Mouse (Mus musculus) ES-Bruce4 (cell line): ENCODE data around the gene Six4. TPM values are rescaled to one million over a fixed set of nuclear protein-coding genes. Genes with fewer than 3 reads are reported as not detected.
"Not testable (repeated sequence)": the region's sequence is repeated elsewhere in the genome, so short reads cannot be mapped to it uniquely, and the experiment has no call there.

Experiments used
- H3K27ac ChIP-seq: 2 replicates; pipeline ENCODE4 v1.5.1; 2012; ENCODE audit warnings: low read length, inconsistent platforms; ENCODE audit not compliant: insufficient read depth
- H3K27me3 ChIP-seq: 2 replicates; pipeline ENCODE4 v1.6.1; 2012; ENCODE audit warnings: mild to moderate bottlenecking, low read length, inconsistent platforms; ENCODE audit not compliant: control insufficient read depth, poor library complexity, insufficient read depth, severe bottlenecking
- H3K36me3 ChIP-seq: 2 replicates; pipeline ENCODE4 v1.6.1; 2012; ENCODE audit warnings: inconsistent platforms, mild to moderate bottlenecking, low read length, moderate library complexity; ENCODE audit not compliant: control insufficient read depth, poor library complexity, insufficient read depth, severe bottlenecking
- H3K4me1 ChIP-seq: one replicate; pipeline ENCODE4 v1.8.1; 2011; ENCODE audit warnings: low read length; ENCODE audit not compliant: control insufficient read depth, insufficient read depth
- H3K4me3 ChIP-seq: 2 replicates; pipeline ENCODE4 v1.5.1; 2011; ENCODE audit warnings: low read depth, mild to moderate bottlenecking, low read length
- H3K9ac ChIP-seq: 2 replicates; pipeline ENCODE4 v1.6.1; 2012; ENCODE audit warnings: low read depth, mild to moderate bottlenecking, inconsistent platforms; ENCODE audit not compliant: poor library complexity, severe bottlenecking
- H3K9me3 ChIP-seq: replicated peaks from 2 replicates; pipeline ENCODE4 v1.6.1; 2012; ENCODE audit warnings: mild to moderate bottlenecking, low read length, inconsistent platforms; ENCODE audit not compliant: control insufficient read depth, poor library complexity, insufficient read depth, severe bottlenecking
- CTCF ChIP-seq: IDR thresholded peaks from one replicate; pipeline ENCODE4 v1.8.1; 2011; ENCODE audit warnings: low read depth, low read length
- EP300 ChIP-seq: IDR thresholded peaks from 2 replicates; pipeline ENCODE4 v1.6.1; 2011; ENCODE audit warnings: low read depth, low read length; ENCODE audit not compliant: insufficient read depth
- POLR2A ChIP-seq: IDR thresholded peaks from one replicate; pipeline ENCODE4 v1.8.1; 2011; ENCODE audit warnings: low read length; ENCODE audit not compliant: insufficient read depth
- polyA plus RNA-seq: library from polyadenylated mRNA; stranded (reverse); fragments of >200 nt; gene quantifications from 2 replicates; pipeline ENCODE4 v1.2.4, GENCODE M21; 2011; ENCODE audit warnings: low read depth; ENCODE audit not compliant: missing spikeins, insufficient read depth, insufficient read length

Six4 gene
- polyA plus RNA-seq, 1 experiment: 47.0 TPM

DNA sequence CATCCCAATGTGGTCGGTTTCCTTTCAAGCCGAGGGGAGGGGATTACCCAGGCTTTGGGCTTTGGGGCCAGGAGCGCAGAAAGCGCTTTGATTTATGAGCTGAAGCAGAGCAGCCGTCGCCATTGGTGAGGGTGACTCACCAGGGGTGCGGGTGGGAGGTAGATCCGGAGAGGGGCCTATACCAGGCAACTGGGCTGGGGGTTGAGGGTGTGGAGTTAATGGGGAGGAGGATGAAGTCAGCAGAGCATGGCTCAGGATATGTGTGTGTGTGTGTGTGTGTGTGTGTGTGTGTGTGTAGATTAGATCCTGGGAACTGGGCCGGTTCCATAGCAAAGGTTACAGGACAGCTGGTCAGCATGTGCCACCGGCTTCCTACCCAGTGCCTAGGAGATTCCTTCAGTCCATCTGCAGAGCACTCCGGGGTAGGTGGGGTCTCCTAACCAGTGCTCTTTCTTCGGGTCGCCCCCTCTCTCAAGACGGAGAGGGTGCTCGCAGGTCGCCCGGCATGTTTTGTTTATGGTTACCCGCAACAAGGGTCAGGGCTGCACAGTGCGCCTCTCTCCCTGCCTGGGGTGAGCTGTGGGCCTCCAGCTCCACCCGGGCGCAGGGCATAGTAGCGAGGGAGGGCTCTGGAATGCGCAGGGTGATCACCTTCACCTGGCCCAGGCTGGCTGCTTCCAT is 2.7 kb downstream of the Six4 start:
- Histone ChIP-seq H3K9me3 (no peaks in the 10 kb centered on the region), H3K36me3 (peaks cover 34% of the 10 kb centered on the region), H3K4me3 (peak overlapping the region; percentile 79), H3K4me1 (peaks cover 6% of the 10 kb centered on the region), H3K27me3 (no peaks in the 10 kb centered on the region), H3K9ac (peak overlapping the region; percentile 84), H3K27ac (no peak overlapping the region)
- no peak for TF ChIP-seq CTCF
- no peak for TF ChIP-seq POLR2A
- TF ChIP-seq EP300: no peak

DNA sequence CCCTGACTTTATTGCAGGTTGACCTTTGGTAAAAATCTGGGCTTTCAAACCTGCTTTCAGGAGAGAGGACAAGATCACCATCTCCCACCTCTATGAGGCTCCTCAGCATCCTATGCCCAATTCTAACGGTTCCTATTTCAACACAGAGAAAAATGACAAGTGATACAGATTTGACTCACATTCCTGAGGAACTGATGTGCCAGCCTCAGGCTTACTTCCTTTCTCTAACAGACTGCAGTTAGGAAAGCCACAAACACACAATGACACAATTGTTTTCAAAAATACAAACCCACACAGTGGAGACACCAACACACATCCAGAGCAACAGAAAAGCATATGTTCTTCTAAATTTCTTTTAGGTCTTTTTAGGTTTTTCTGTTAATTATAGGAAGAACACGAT is 5.4 kb downstream of the Six4 start:
- no peak for TF ChIP-seq CTCF
- no peak overlapping the region for H3K9ac ChIP-seq
- no peak overlapping the region for H3K27ac ChIP-seq
- H3K4me3 ChIP-seq: no peak overlapping the region
- H3K36me3 ChIP-seq: peaks cover 55% of the 10 kb centered on the region
- H3K4me1 ChIP-seq: peaks cover 8% of the 10 kb centered on the region
- H3K9me3 ChIP-seq: no peaks in the 10 kb centered on the region
- no peaks in the 10 kb centered on the region for H3K27me3 ChIP-seq

DNA sequence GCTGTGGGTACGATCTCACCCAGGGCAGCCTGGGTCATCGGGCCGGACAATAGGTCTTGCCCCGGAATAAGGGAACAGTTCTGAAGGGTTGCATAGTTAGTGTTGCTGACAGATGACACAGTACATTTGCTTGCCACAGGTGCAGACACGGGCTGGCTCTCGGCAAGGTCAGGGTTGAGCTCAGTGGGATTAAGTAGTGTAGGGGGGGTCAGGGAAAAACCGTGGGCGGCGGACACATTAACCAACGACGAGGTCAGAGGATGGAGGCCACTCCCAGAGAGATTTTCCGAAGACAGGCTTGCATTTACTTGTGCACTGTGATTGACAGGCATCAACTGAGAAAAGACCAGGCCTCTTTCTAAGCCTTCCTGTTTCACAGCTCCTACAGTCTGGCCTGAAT is 9.5 kb downstream of the Six4 start:
- no peak for TF ChIP-seq EP300
- H3K27me3 ChIP-seq: no peaks in the 10 kb centered on the region
- H3K27ac ChIP-seq: no peak overlapping the region
- H3K9me3 ChIP-seq: no peaks in the 10 kb centered on the region
- no peak overlapping the region for H3K9ac ChIP-seq
- no peak overlapping the region for H3K4me3 ChIP-seq
- H3K4me1 ChIP-seq: peaks cover 2% of the 10 kb centered on the region
- peaks cover 72% of the 10 kb centered on the region for H3K36me3 ChIP-seq

DNA sequence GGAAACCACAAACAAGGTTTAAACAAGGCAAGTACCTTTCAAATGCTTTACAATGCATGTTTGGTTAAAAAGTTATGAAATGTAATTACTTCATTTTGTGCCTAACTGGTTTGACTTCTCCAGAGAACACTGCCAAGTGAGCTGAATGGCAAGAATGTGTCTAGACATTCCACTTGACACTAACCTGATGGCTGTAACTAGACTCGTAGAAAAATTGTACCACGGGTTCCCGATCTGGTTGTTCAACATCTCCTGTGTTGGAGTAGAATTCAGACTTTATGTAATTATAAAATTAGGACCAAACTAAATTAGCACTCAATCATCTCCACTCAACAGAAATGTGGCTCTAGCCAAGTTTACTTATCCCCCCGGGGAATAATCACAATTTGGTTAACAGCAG is 14.7 kb downstream of the Six4 start:
- no peak overlapping the region for H3K4me3 ChIP-seq
- H3K9ac ChIP-seq: no peak overlapping the region
- H3K9me3 ChIP-seq: no peaks in the 10 kb centered on the region
- H3K4me1 ChIP-seq: peaks cover 3% of the 10 kb centered on the region
- TF ChIP-seq CTCF (no peak), EP300 (no peak), POLR2A (no peak)
- H3K27ac ChIP-seq: no peak overlapping the region
- H3K27me3 ChIP-seq: no peaks in the 10 kb centered on the region; the same call in 1 of the 2 replicates
- H3K36me3 ChIP-seq: peaks cover 39% of the 10 kb centered on the region

DNA sequence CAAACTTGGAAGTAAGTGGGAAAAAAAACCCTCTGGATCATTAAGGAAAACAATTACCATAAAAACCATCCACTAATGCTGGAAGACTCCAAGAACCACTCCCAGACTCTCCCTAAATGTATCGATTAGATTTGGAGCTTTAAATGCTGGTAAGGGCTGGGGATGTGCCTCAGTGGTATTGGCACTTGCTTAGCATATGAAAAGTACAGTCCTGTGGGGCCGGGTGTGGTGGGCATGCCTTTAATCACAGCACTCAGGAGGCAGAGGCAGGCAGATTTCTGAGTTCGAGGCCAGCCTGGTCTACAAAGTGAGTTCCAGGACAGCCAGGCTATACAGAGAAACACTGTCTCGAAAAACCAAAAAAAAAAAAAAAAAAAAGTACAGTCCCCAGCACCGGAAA is 17.1 kb downstream of the Six4 start:
- Histone ChIP-seq H3K27ac (peak overlapping the region; percentile 64; the same call in 1 of the 2 replicates), H3K36me3 (peaks cover 17% of the 10 kb centered on the region)
- TF ChIP-seq EP300: 0 out of 2 replicates have a peak, but pooled peaks have one; percentile 56
- not testable (repeated sequence) for H3K9me3 ChIP-seq, H3K9ac ChIP-seq, H3K4me1 ChIP-seq, H3K27me3 ChIP-seq, H3K4me3 ChIP-seq

DNA sequence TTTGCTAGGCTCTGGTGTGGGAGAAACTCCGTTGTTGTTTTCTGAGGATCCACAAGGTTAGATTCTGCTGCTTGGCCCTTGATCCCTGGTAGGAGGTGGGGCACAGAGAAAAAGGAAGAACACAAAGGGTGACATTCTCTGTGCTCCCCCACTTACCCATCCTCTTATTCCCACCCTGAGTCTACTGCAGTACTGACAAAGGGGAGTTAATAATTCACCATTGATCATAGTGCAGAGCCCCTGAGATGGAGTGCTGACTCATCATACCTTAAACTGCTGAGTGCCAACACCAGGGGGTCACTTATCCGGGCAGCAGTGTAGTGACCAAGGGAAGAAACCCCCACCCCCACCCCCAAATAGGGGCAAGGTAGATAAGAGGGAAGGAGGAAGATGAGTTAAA is 18.7 kb downstream of the Six4 start:
- Histone ChIP-seq H3K4me3 (no peak overlapping the region), H3K9ac (no peak overlapping the region; the same call in 1 of the 2 replicates), H3K9me3 (no peaks in the 10 kb centered on the region), H3K27ac (peak overlapping the region; percentile 78), H3K4me1 (peaks cover 3% of the 10 kb centered on the region), H3K27me3 (no peaks in the 10 kb centered on the region; the same call in 1 of the 2 replicates), H3K36me3 (peaks cover 4% of the 10 kb centered on the region; the same call in 1 of the 2 replicates)
- TF ChIP-seq CTCF: no peak
- TF ChIP-seq EP300: no peak
- no peak for TF ChIP-seq POLR2A
